Mouse (Mus musculus) left cerebral cortex, postnatal 10 days (tissue): Measurements from ENCODE around the gene Arcn1. TPM values are rescaled to one million over a fixed set of nuclear protein-coding genes. Genes with fewer than 3 reads are reported as not detected.
A peak's percentile ranks its signal among the peaks of the same experiment; 100 is the strongest.

Source experiments
- DNase-seq, 2 experiments: peaks; one replicate each; pipeline ENCODE4 v3.0.0; 2021 to 2022; ENCODE audit warnings: low spot score in 2 of 2, mixed read lengths in 1 of 2; ENCODE audit errors: extremely low spot score in 1 of 2
- intact Hi-C: fragments of 180-260 bp; cut with DNase I; formaldehyde crosslinking; loops from one replicate; pipeline ENCODE4 v1.15.1; 2025
- total RNA-seq, 2 experiments: library from RNA; stranded (reverse); gene quantifications; 2 replicates each; pipeline ENCODE4 v1.2.3; 2021

Gene Arcn1
- total RNA-seq, 2 experiments from 2014 or later: 103 to 113 TPM

DNA sequence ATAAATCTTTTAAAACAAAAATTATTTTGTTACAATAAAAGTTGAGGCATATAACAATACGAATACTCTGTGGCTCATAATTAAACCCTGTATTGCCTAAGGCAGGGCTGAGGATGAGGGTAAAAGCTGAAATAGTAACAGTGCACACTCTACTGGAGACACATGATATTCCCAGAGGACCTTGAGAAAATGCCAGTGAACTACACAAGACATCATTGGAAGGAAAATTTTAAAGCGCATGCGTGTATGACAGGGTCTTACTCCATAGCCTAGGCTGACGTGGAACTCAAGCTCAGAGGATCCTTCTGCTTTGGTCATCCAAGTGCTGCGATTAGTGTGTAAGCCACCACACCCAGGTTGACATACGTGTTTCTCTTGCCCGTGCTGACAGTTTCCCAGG lies 19.2 kb downstream of the Arcn1 start:
- intact Hi-C loops: no loop called here
- DNase-seq: no peak

GRCm38 (mm10) chr9:44747341-44747740 lies 20.3 kb downstream of the Arcn1 start:
- intact Hi-C loops: no loop called here

DNA sequence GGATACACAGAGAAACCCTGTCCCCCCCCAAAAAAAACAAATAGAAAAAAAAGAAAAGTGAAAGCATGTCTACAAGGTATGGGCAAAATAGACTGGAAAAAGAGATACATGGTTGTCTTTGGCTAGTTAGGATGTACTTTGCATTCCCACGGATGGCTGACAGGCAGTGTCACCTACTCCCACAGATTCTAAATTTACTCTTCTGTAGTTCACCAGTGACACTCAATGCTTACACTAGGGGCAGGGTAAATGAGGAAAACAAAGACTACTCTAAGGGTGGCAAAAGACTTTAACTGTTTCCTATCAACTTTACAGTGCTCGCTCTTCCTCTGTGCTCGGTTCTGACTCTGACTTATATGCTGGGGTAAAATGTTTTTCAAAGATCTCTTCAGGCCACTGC lies 21.0 kb downstream of the Arcn1 start:
- intact Hi-C loops: no loop called here
- no peak for DNase-seq

More at GRCm38 (mm10) chr9:44747341-44747740, 20.3 kb downstream of the Arcn1 start:
- DNase-seq: no peak

- intact Hi-C loops: no loop called here
- no peak for DNase-seq
Observed at GRCm38 (mm10) chr9:44745371-44745770, 22.3 kb downstream of the Arcn1 start.

- DNase-seq: no peak
- intact Hi-C loops: no loop called here
Observed at GRCm38 (mm10) chr9:44740663-44741192, 26.9 kb downstream of the Arcn1 start.

- DNase-seq: peak in 1 of 2 experiments; percentile 68
- intact Hi-C loops: loop anchor here (5.0 kb wide), 1 partner anchor 80 kb away; no protein-coding TSS in a partner anchor
Observed at GRCm38 (mm10) chr9:44737240-44737949, 30.2 kb downstream of the Arcn1 start.

DNA sequence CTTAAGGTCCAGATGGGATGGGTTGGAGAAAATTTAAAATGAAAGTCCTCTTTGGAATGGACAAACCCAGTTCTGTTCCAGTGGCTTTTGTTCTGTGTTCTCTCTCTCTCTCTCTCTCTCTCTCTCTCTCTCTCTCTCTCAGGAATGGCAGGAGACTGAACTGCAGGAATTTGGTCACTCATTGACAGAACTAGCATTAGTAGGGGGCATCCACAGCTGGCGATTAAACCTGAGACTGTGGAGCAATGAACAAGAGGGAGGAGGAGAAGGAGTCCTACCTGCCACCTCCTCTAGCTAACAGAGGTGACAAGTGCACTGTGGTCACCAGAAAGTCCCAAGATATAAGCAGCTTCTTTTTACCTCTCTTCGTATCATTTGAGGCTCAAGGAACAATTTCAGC lies 31.3 kb downstream of the Arcn1 start:
- intact Hi-C loops: loop anchor here (5.0 kb wide), 1 partner anchor 79 kb away; no protein-coding TSS in a partner anchor
- DNase-seq: no peak

GRCm38 (mm10) chr9:44735886-44736285 lies 31.8 kb downstream of the Arcn1 start:
- intact Hi-C loops: loop anchor here (5.0 kb wide), 1 partner anchor 79 kb away; no protein-coding TSS in a partner anchor
- DNase-seq: no peak

DNA sequence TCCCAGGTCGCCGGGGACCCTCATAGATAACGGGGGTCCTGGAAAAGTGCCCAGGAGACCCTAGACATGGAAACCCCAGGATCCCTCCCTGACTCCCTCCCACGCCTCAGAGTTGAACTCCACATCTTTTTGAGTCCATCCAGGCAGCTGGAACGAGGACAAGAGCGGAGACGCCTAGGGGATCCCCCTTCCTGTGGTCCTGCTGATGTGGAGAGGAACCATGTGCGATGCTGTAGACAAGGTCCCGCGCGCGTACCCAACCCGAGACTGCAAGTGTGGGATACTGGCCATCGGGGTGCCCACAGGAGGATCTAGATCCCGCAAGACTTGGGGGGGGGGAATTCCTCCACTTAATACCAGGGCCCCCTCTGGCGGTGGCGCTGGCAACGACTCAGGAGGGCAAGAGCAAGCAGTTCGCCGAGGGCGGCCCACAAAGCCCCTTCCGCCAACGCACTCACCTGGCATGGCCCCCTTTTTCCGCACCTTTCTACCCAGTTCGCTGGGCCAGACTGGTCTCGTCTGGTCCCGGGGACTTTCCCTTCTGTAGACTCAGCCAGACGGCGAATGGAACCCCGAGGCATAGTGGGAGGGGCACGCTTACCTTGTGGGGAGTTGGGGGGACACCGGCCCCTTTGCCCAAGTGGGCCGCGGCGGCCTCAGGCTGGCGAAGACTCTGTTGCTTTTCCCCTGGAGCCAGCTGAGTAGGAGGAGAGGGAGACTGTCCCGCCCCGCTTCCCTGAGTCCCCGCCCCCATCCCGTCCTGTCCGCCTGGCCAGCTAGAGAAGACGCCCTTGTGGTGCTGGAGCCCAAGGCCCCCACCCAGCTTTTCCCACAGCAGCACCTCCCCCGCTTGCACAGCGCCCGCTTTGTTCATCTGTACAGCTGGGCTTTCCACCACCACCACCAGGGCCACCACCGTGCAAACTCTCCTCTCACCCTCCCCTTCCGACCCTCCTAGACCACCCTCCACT lies 32.8 kb downstream of the Arcn1 start, which contains the start of gene Phldb1:
TSS of gene Phldb1 (minus strand) at position 675 of the 971 bp plus-strand sequence.
- intact Hi-C loops: loop anchor here (5.0 kb wide), 1 partner anchor 78 kb away; no protein-coding TSS in a partner anchor
- peak in 1 of 2 experiments; percentile 91 for DNase-seq

DNA sequence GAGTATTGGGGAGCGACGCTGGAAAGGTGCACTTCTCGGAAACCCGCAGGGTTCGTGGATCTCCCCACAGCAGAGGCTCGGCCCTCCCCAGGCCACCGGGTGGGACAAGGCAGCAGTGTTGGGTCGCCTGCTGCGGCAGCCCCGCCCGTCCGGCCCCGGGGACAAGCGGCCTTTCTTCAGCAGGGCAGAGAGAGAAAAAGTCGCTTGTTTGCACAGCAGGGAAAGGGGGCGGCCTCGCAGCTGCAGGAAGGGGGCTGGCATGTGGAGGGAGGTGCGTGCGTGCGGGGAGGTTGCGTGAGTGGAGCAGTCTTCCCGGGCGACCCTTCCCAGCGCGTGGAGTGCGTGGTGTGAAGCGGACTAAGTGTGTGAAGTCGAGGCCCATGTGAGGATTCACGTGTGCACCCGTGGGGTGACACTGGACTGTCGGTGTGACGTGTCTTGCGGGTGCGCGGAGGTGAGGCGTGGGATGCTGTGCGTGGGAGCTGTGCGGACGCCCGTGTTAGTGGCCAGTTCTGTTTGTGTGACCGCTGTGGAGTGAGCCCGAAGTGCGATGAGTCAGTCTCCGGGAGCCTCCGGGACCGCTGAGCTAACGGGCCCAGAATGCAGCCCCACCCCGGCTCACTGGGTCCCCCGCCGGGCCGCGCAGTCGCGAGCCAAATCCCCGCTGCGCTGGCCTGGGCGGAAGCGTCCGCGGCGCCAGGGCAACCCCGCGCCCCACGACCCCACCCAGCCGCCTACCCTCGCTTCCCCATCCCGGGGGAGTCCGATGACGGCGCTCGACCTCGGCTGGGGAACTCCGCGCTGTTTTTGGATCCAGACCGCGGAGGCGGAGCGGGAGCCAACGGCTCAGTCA lies 33.7 kb downstream of the Arcn1 start:
- intact Hi-C loops: no loop called here
- DNase-seq: peak in 1 of 2 experiments; percentile 85

- intact Hi-C loops: no loop called here
- DNase-seq: peak in 1 of 2 experiments; percentile 54
Observed at GRCm38 (mm10) chr9:44732921-44733530, 34.6 kb downstream of the Arcn1 start.

GRCm38 (mm10) chr9:44732130-44732549 lies 35.5 kb downstream of the Arcn1 start:
- intact Hi-C loops: no loop called here
- DNase-seq: no peak

- DNase-seq: no peak
- intact Hi-C loops: no loop called here
Observed at GRCm38 (mm10) chr9:44727441-44727840, 40.2 kb downstream of the Arcn1 start.

DNA sequence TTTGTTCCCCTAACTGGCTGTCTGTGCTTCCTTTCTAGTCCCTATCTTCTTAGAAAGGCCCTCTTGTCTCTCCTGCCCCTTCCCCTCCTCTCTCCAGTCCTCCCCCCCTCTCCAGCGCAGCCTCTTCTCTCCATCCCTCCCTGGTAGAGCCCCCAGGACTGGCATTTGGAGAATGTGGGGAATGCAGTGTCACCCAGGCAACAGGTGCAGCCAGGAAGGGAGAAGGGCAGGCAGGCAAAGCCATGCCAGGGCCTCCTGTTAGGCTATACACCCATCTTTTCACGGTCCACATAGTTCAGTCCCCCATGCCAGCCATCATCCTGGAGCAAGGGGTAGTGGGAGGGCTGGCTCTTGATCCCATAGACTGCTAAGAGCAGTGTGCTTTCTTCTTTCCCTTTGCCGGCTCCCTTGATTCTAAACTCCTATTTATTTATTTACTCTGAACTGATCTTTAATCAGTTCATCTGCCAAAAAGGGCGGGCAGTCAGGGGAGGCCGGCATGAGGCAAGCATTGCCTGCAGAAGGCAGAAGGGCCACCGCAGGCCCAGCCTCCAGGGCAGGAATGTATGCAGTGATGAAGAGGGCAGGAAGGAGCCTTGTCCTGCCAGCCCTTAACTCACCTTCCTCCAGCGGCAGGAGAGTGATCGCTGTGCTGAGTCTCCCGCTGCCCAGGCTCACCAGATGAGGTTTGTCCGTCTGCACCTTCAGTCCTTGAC lies 41.1 kb downstream of the Arcn1 start:
- intact Hi-C loops: no loop called here
- no peak for DNase-seq

- intact Hi-C loops: no loop called here
- DNase-seq: no peak
Observed at GRCm38 (mm10) chr9:44724665-44725064, 43.0 kb downstream of the Arcn1 start.

- intact Hi-C loops: no loop called here
- DNase-seq: peak in 1 of 2 experiments; percentile 72
Observed at GRCm38 (mm10) chr9:44724223-44724622, 43.4 kb downstream of the Arcn1 start.

DNA sequence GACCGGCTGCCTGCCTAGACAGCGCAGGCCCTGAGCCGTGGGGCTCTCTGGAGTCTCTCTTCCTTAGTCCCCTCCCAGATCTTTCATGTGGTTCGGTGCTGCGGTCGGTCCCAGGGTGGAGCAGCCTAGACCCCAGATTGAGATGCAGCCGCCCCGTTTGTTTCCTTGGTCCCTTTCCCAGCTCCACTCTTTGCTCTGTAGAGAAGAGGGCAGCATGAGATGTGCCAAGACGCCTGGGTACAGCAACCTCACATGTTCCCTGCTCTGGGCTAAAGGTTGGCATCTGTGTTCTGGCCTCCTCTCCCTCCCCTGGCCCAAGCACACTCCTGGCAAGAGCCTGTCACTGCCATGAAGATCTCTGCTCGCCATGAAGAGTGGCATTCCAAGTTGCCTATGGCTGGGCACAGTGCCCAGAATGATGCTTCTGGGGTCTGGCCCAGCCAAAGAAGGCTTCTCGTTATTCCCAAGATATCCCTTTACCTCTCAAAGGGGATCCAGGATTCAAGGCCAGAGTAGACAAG lies 44.1 kb downstream of the Arcn1 start:
- DNase-seq: no peak
- intact Hi-C loops: no loop called here
